Mouse (Mus musculus) MEL (cell line): Measurements from ENCODE around the gene Itgae.

Source experiments
- CTCF ChIP-seq, 3 experiments: IDR thresholded peaks in 2 of 3; conservative IDR thresholded peaks in 1 of 3; 2 replicates each; pipeline ENCODE4 v1.5.1; 2011 to 2012; ENCODE audit warnings: low read length in 3 of 3, low read depth in 2 of 3, mild to moderate bottlenecking in 2 of 3, improper control_type of control experiment in 1 of 3, inconsistent platforms in 1 of 3, mixed read lengths in 1 of 3, moderate library complexity in 1 of 3; ENCODE audit not compliant: control insufficient read depth in 1 of 3, insufficient read depth in 1 of 3, poor library complexity in 1 of 3, severe bottlenecking in 1 of 3
- EP300 ChIP-seq, 2 experiments: IDR thresholded peaks; 2 replicates each; pipeline ENCODE4 v1.6.1; 2011; ENCODE audit warnings: improper control_type of control experiment in 2 of 2, low read length in 2 of 2, low read depth in 1 of 2, mild to moderate bottlenecking in 1 of 2
- GATA1 ChIP-seq: IDR thresholded peaks from 2 replicates; pipeline ENCODE4 v1.6.1; 2011; ENCODE audit warnings: low read depth, low read length, improper control_type of control experiment
- MXI1 ChIP-seq: IDR thresholded peaks from 2 replicates; pipeline ENCODE4 v1.6.1; 2011; ENCODE audit warnings: mild to moderate bottlenecking, low read depth, low read length, improper control_type of control experiment
- RCOR1 ChIP-seq: IDR thresholded peaks from 2 replicates; pipeline ENCODE4 v1.6.1; 2012; ENCODE audit warnings: low read depth, mild to moderate bottlenecking, inconsistent platforms, low read length, improper control_type of control experiment
- TCF12 ChIP-seq: IDR thresholded peaks from 2 replicates; pipeline ENCODE4 v1.6.1; 2014; ENCODE audit warnings: low read depth, mild to moderate bottlenecking, inconsistent platforms, low read length, improper control_type of control experiment, moderate library complexity

DNA sequence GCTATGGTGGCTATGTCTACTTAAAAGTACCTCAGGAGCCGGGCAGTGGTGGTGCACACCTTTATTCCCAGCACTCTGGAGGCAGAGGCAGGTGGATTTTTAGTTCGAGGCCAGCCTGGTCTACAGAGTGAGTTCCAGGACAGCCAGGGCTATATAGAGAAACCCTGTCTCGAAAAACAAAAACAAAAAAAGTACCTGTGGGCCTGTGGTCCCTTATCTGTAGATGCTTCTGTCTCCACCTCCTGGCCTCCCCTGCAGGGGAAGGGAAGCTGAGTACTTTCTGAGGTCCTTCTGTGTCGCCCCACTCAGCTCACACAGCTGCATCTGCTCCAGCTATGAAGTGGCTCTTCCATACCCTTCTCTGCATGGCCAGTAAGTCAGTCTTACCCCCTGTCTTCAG lies at the start of gene Itgae:
- TF ChIP-seq MXI1, result no peak
- TF ChIP-seq GATA1, result no peak
- TF ChIP-seq EP300 (IDR thresholded peaks at IDR 0.05; ENCODE audit: low read depth in 1 of 2, low read length in 2 of 2), result no peak
- TF ChIP-seq RCOR1, result no peak
- no peak for TF ChIP-seq CTCF (IDR thresholded peaks at IDR 0.05 in 2 of 3, conservative IDR thresholded peaks at IDR 0.05 in 1 of 3; ENCODE audit: control insufficient read depth in 1 of 3, insufficient read depth in 1 of 3, low read depth in 2 of 3, low read length in 3 of 3, poor library complexity in 1 of 3, severe bottlenecking in 1 of 3)
- TF ChIP-seq TCF12, result no peak
